Comparison of ENCODE assay signal across 37 mouse cellular contexts in the genomic region with DNA sequence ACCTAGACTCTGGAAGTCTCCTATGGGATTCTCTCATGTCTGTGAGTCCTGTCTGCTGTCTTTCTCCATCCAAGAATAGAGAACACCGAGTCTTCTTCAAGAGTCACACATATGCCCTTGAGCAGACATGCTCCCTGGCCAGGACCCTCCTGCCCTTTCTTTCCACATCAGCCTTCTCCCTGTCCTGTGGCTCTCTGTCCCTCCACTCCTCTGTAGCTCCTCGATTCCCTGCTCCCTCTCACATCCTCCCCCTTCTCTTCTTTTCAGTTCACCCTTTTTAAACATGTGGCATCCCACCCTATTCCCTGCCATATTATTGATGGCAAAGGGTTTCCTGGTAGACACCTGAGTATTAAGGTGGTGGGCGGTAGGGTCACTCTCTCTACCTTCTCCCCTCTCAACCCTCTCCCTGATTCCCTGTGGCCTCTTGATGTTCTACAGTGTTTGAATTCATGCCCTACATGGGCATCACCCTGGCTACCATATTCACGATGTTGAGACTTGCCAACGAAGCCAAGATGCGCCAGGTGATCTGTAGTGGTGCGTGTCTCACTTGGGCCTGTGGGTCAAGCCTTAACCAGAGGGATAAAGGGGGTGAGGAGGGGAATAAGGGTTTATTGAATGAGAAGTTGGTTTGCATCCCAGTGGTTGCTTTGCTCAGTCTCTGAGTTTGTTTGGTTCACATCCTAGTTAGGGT. TPM values are rescaled to one million over a fixed set of nuclear protein-coding genes. Genes with fewer than 3 reads are reported as not detected.
A peak's percentile ranks its signal among the peaks of the same experiment; 100 is the strongest.
DNase-seq lines count a peak whose midpoint lies in the region; ATAC-seq lines count a peak whose summit lies in the region.
"Had no signal": no experiment of that assay in that cellular context is flagged by ENCODE, and none has a peak within 500 bp of the region (broad histone marks: within the 10 kb centered on the region; RNA-seq: fewer than 3 reads in every experiment).

No protein-coding gene starts in this region.

- DNase-seq in forebrain, embryonic 11.5 days (ENCODE audit: low spot score): peak; percentile 58
- peak; percentile 8 for DNase-seq in heart, postnatal 4 days
- DNase-seq in ovary, postnatal 36 days (ENCODE audit: low spot score): peak; percentile 10
- no peak for DNase-seq in ovary, postnatal 14 days (ENCODE audit: low spot score)
- DNase-seq in urinary bladder, postnatal 4 days (ENCODE audit: low spot score in 2 of 2): peak; percentile 34 to 77
- no peak for DNase-seq in urinary bladder, postnatal 25 days (ENCODE audit: low spot score)
- DNase-seq: adrenal gland, adult 2 months; adrenal gland, postnatal 36 days; cerebellum, postnatal 10 days; heart, postnatal 14 days; kidney, adult 2 months; midbrain, embryonic 14.5 days; right cerebral cortex, postnatal 4 days; thymus, postnatal 36 days had no signal

- H3K27ac ChIP-seq in forebrain, embryonic 11.5 days (ENCODE audit: low read depth, low read length): no peak overlapping the region
- no peak overlapping the region for H3K27ac ChIP-seq in forebrain, embryonic 16.5 days (ENCODE audit: low read length)
- no peak overlapping the region for H3K27ac ChIP-seq in heart, embryonic 12.5 days (ENCODE audit: poor library complexity, severe bottlenecking)
- H3K27ac ChIP-seq: embryonic facial prominence, embryonic 10.5 days; embryonic facial prominence, embryonic 15.5 days; forebrain, embryonic 13.5 days; limb, embryonic 13.5 days had no signal

- no peak overlapping the region for H3K9ac ChIP-seq in forebrain, embryonic 11.5 days (ENCODE audit: low read length)
- no peak overlapping the region for H3K9ac ChIP-seq in forebrain, embryonic 16.5 days (replicated peaks; ENCODE audit: low read depth, low read length)
- H3K9ac ChIP-seq in heart, embryonic 12.5 days: no peak overlapping the region
- H3K9ac ChIP-seq: embryonic facial prominence, embryonic 15.5 days; forebrain, embryonic 13.5 days; limb, embryonic 13.5 days had no signal

- H3K36me3 ChIP-seq in forebrain, embryonic 11.5 days (ENCODE audit: control insufficient read depth, insufficient read depth, low read length): no peaks in the 10 kb centered on the region
- no peaks in the 10 kb centered on the region for H3K36me3 ChIP-seq in forebrain, embryonic 16.5 days (ENCODE audit: control insufficient read depth, insufficient read depth)
- H3K36me3 ChIP-seq in heart, embryonic 12.5 days: no peaks in the 10 kb centered on the region
- H3K36me3 ChIP-seq: embryonic facial prominence, embryonic 10.5 days; embryonic facial prominence, embryonic 15.5 days; limb, embryonic 13.5 days had no signal

- H3K4me1 ChIP-seq in forebrain, embryonic 11.5 days (replicated peaks; ENCODE audit: control insufficient read depth, insufficient read depth, low read length): no peaks in the 10 kb centered on the region
- no peaks in the 10 kb centered on the region for H3K4me1 ChIP-seq in forebrain, embryonic 16.5 days (replicated peaks; ENCODE audit: control insufficient read depth, insufficient read depth, low read length)
- H3K4me1 ChIP-seq in heart, embryonic 12.5 days (replicated peaks): no peaks in the 10 kb centered on the region
- H3K4me1 ChIP-seq: embryonic facial prominence, embryonic 10.5 days; embryonic facial prominence, embryonic 15.5 days; forebrain, embryonic 13.5 days; limb, embryonic 13.5 days had no signal

- H3K4me2 ChIP-seq in forebrain, embryonic 11.5 days (ENCODE audit: low read depth, low read length, severe bottlenecking): no peak overlapping the region
- no peak overlapping the region for H3K4me2 ChIP-seq in forebrain, embryonic 16.5 days (ENCODE audit: low read length)
- H3K4me2 ChIP-seq in heart, embryonic 12.5 days: no peak overlapping the region
- H3K4me2 ChIP-seq: embryonic facial prominence, embryonic 15.5 days; forebrain, embryonic 13.5 days; limb, embryonic 13.5 days; liver, embryonic 11.5 days had no signal

- H3K27me3 ChIP-seq in forebrain, embryonic 11.5 days (ENCODE audit: control insufficient read depth, insufficient read depth, low read length): no peaks in the 10 kb centered on the region
- no peaks in the 10 kb centered on the region for H3K27me3 ChIP-seq in forebrain, embryonic 16.5 days (replicated peaks; ENCODE audit: control insufficient read depth, insufficient read depth, low read length)
- H3K27me3 ChIP-seq in heart, embryonic 12.5 days (replicated peaks): no peaks in the 10 kb centered on the region
- H3K27me3 ChIP-seq: embryonic facial prominence, embryonic 15.5 days; forebrain, embryonic 13.5 days; limb, embryonic 13.5 days had no signal

- WGBS in forebrain, embryonic 11.5 days: 69% methylated on average over 7 of the region's 7 CpGs
- 68% methylated on average over 7 of the region's 7 CpGs for WGBS in forebrain, embryonic 16.5 days
- 59% methylated on average over 7 of the region's 7 CpGs for WGBS in heart, embryonic 12.5 days

- peaks cover 96% of the 10 kb centered on the region for H3K9me3 ChIP-seq in forebrain, embryonic 11.5 days (ENCODE audit: control insufficient read depth, low read length)
- H3K9me3 ChIP-seq in forebrain, embryonic 16.5 days (ENCODE audit: control insufficient read depth, low read length): peaks cover 91% of the 10 kb centered on the region
- peaks cover 96% of the 10 kb centered on the region for H3K9me3 ChIP-seq in heart, embryonic 12.5 days (replicated peaks)

- no peak for ATAC-seq in forebrain, embryonic 11.5 days (replicated peaks; ENCODE audit: low FRiP score)
- no peak for ATAC-seq in forebrain, embryonic 16.5 days
- no peak for ATAC-seq in heart, embryonic 12.5 days (ENCODE audit: insufficient number of reproducible peaks, low FRiP score)
- ATAC-seq: activated CD4-positive, CD25-positive, alpha-beta regulatory T cell, adult 4 months; forebrain, embryonic 13.5 days; hindbrain, embryonic 16.5 days had no signal

- no peak overlapping the region for H3K4me3 ChIP-seq in forebrain, embryonic 11.5 days (ENCODE audit: low read depth, low read length)
- H3K4me3 ChIP-seq in forebrain, embryonic 16.5 days (replicated peaks; ENCODE audit: low read length): no peak overlapping the region
- H3K4me3 ChIP-seq in heart, embryonic 12.5 days: no peak overlapping the region
- H3K4me3 ChIP-seq: embryonic facial prominence, embryonic 10.5 days; embryonic facial prominence, embryonic 15.5 days; forebrain, embryonic 13.5 days; limb, embryonic 13.5 days had no signal

RNA-seq across cellular contexts. Expression of a gene that starts 5.2 kb away (rescaled TPM):
- 2.5 and 3.0 TPM in 2 replicates for polyA plus RNA-seq in forebrain, embryonic 11.5 days (2014; fragmentation: Nextera tagmentation; extraction: Ambion mirVana)
- 0.96 and 1.0 TPM in 2 replicates for polyA plus RNA-seq in forebrain, embryonic 16.5 days (2015; fragmentation: Nextera tagmentation; extraction: Ambion mirVana)
- under 1 TPM in 1 of 2 experiments, not detected in 1; 0.02 TPM for total RNA-seq in heart, postnatal 4 days (2021)
- 0.56 and 0.83 TPM in 2 replicates for polyA plus RNA-seq in heart, embryonic 12.5 days (2016; fragmentation: Nextera tagmentation; extraction: Ambion mirVana)

RNA-seq across cellular contexts. Expression of a gene that starts 20.2 kb away (rescaled TPM):
- not detected in 2 replicates for polyA plus RNA-seq in forebrain, embryonic 11.5 days (2014; fragmentation: Nextera tagmentation; extraction: Ambion mirVana)
- polyA plus RNA-seq in forebrain, embryonic 16.5 days (2015; fragmentation: Nextera tagmentation; extraction: Ambion mirVana): not detected in 2 replicates
- not detected for total RNA-seq in heart, postnatal 4 days (2021)
- 0.22 TPM in 1 of 2 replicates, not detected in the other for polyA plus RNA-seq in heart, embryonic 12.5 days (2016; fragmentation: Nextera tagmentation; extraction: Ambion mirVana)
- total RNA-seq: CH12.LX; common myeloid progenitor, adult 5-6 weeks; ES-E14; heart, adult 8-10 months; heart, postnatal 14 days; layer of hippocampus, adult 8-10 months; layer of hippocampus, postnatal 25 days had no signal
- polyA plus RNA-seq: activated CD4-positive, CD25-positive, alpha-beta regulatory T cell, adult 4 months; C2C12; embryonic facial prominence, embryonic 10.5 days; forebrain, embryonic 13.5 days; heart, embryonic 14.5 days; hindbrain, embryonic 11.5 days; hindbrain, embryonic 16.5 days; liver, embryonic 11.5 days; lung, embryonic 16.5 days; midbrain, embryonic 14.5 days; neural tube, embryonic 14.5 days had no signal

RNA-seq across cellular contexts. Expression of a gene that starts 26.4 kb away (rescaled TPM):
- polyA plus RNA-seq in forebrain, embryonic 11.5 days (2014; fragmentation: Nextera tagmentation; extraction: Ambion mirVana): 11.5 and 12.5 TPM in 2 replicates
- polyA plus RNA-seq in forebrain, embryonic 16.5 days (2015; fragmentation: Nextera tagmentation; extraction: Ambion mirVana): 10.1 and 11.7 TPM in 2 replicates
- 1 to 10 TPM; 1.6 to 1.8 TPM for total RNA-seq in heart, postnatal 4 days (2021)
- 7.6 and 8.4 TPM in 2 replicates for polyA plus RNA-seq in heart, embryonic 12.5 days (2016; fragmentation: Nextera tagmentation; extraction: Ambion mirVana)
- total RNA-seq: CH12.LX; monocyte, adult 5-6 weeks had no signal
- polyA plus RNA-seq: C2C12 had no signal

RNA-seq across cellular contexts. Expression of a gene that starts 31.6 kb away (rescaled TPM):
- polyA plus RNA-seq in forebrain, embryonic 11.5 days (2014; fragmentation: Nextera tagmentation; extraction: Ambion mirVana): 0.20 TPM in 1 of 2 replicates, not detected in the other
- not detected in 2 replicates for polyA plus RNA-seq in forebrain, embryonic 16.5 days (2015; fragmentation: Nextera tagmentation; extraction: Ambion mirVana)
- total RNA-seq in heart, postnatal 4 days (2021): not detected
- polyA plus RNA-seq in heart, embryonic 12.5 days (2016; fragmentation: Nextera tagmentation; extraction: Ambion mirVana): not detected in 2 replicates
- total RNA-seq: CH12.LX; common myeloid progenitor, adult 5-6 weeks; ES-E14; heart, postnatal 14 days; layer of hippocampus, postnatal 25 days; left cerebral cortex, adult 8-10 months; left cerebral cortex, postnatal 36 days had no signal
- polyA plus RNA-seq: activated CD4-positive, CD25-positive, alpha-beta regulatory T cell, adult 4 months; adrenal gland, adult 2 months; C2C12; embryonic facial prominence, embryonic 10.5 days; embryonic facial prominence, embryonic 15.5 days; forebrain, embryonic 13.5 days; heart, embryonic 14.5 days; hindbrain, embryonic 11.5 days; hindbrain, embryonic 16.5 days; limb, embryonic 13.5 days; liver, embryonic 11.5 days; lung, embryonic 16.5 days; midbrain, embryonic 14.5 days had no signal

RNA-seq across cellular contexts. Expression of a gene that starts 45.5 kb away (rescaled TPM):
- polyA plus RNA-seq in forebrain, embryonic 11.5 days (2014; fragmentation: Nextera tagmentation; extraction: Ambion mirVana): 221 and 223 TPM in 2 replicates
- 121 TPM in 2 replicates for polyA plus RNA-seq in forebrain, embryonic 16.5 days (2015; fragmentation: Nextera tagmentation; extraction: Ambion mirVana)
- total RNA-seq in heart, postnatal 4 days (2021): 100 to 1,000 TPM in 1 of 2 experiments, 10 to 100 TPM in 1; 97.1 to 100 TPM
- 141 TPM in 2 replicates for polyA plus RNA-seq in heart, embryonic 12.5 days (2016; fragmentation: Nextera tagmentation; extraction: Ambion mirVana)

Comparison
In these comparisons a context has a peak if more than half of its experiments do, and no peak if none do; other contexts are left out.
1. DNase-seq: peak in forebrain, embryonic 11.5 days (single experiment), heart, postnatal 4 days (single experiment), ovary, postnatal 36 days (single experiment) and urinary bladder, postnatal 4 days (2 of 2); none in ovary, postnatal 14 days (single experiment) and urinary bladder, postnatal 25 days (single experiment).